Mouse (Mus musculus): ENCODE results near the gene Nadk. TPM values are rescaled to one million over a fixed set of nuclear protein-coding genes. Genes with fewer than 3 reads are reported as not detected.
A peak's percentile ranks its signal among the peaks of the same experiment; 100 is the strongest.

Nadk gene
- total and polyA plus RNA-seq, 3 experiments = 162 to 204 (median 199) TPM

GRCm38 (mm10) chr4:155578336-155579125 lies 16.4 kb downstream of the Nadk start:
- Histone ChIP-seq H3K27ac (ENCODE audit: insufficient read depth, low read depth) (no peak overlapping the region), H3K4me3 (replicated peaks in 1 of 3; ENCODE audit: low read depth in 2 of 3, low read length in 2 of 3, poor library complexity in 1 of 3) (no peak overlapping the region), H3K27me3 (replicated peaks) (no peaks in the 10 kb centered on the region), H3K9me3 (replicated peaks; ENCODE audit: low read length) (no peaks in the 10 kb centered on the region), H3K36me3 (replicated peaks in 1 of 2; ENCODE audit: control insufficient read depth in 1 of 2, insufficient read depth in 1 of 2, low read length in 1 of 2) (peaks cover 53 to 83% of the 10 kb centered on the region in 2 experiments), H3K79me2 (replicated peaks; ENCODE audit: control insufficient read depth, extremely low read depth, insufficient read depth, poor library complexity, severe bottlenecking) (peaks cover 16% of the 10 kb centered on the region), H3K4me1 (ENCODE audit: control insufficient read depth in 1 of 2, insufficient read depth in 2 of 2) (peaks cover 0 to 21% of the 10 kb centered on the region in 2 experiments; a peak in 2 of 4 replicates), H3K4me2 (ENCODE audit: insufficient read depth, low read depth, poor library complexity, severe bottlenecking) (no peak overlapping the region), H3K9ac (ENCODE audit: insufficient read depth, low read depth) (no peak overlapping the region)
- dilution Hi-C loops (cut with MboI; ENCODE audit: extremely low pct_ligation_motif_present, extremely low pct_unique_long_range_greater_than_20kb, low sequenced_read_pairs) = no loop called here
- in situ Hi-C loops (cut with MboI; ENCODE audit: low pct_ligation_motif_present, low pct_unique_long_range_greater_than_20kb, low sequenced_read_pairs) = loop anchor here (10.0 kb wide), 1 partner anchor 214 kb away; the partner anchor contains the start of gene Prkcz
- no peak for DNase-seq (ENCODE audit: extremely low read depth)
- TF ChIP-seq CTCF (conservative IDR thresholded peaks at IDR 0.05 in 1 of 2, IDR thresholded peaks at IDR 0.05 in 1 of 2; ENCODE audit: low read depth in 2 of 2, low read length in 2 of 2) (no peak), SIN3A (IDR thresholded peaks at IDR 0.05; ENCODE audit: low read length) (no peak), MYC (IDR thresholded peaks at IDR 0.05; ENCODE audit: low read depth, low read length) (no peak), UBTF (IDR thresholded peaks at IDR 0.05; ENCODE audit: low read depth, low read length) (no peak), GABPA (IDR thresholded peaks at IDR 0.05; ENCODE audit: insufficient replicate concordance, low read depth, low read length) (no peak)

GRCm38 (mm10) chr4:155580420-155580819 lies 18.2 kb downstream of the Nadk start:
- H3K27ac ChIP-seq (ENCODE audit: insufficient read depth, low read depth) = no peak overlapping the region
- H3K9me3 ChIP-seq (replicated peaks; ENCODE audit: low read length) = no peaks in the 10 kb centered on the region
- H3K36me3 ChIP-seq (replicated peaks in 1 of 2; ENCODE audit: control insufficient read depth in 1 of 2, insufficient read depth in 1 of 2, low read length in 1 of 2) = peaks cover 71 to 92% of the 10 kb centered on the region in 2 experiments
- dilution Hi-C loops (cut with MboI; ENCODE audit: extremely low pct_ligation_motif_present, extremely low pct_unique_long_range_greater_than_20kb, low sequenced_read_pairs) = no loop called here
- H3K4me3 ChIP-seq (replicated peaks in 1 of 3; ENCODE audit: low read depth in 2 of 3, low read length in 2 of 3, poor library complexity in 1 of 3) = no peak overlapping the region
- H3K79me2 ChIP-seq (replicated peaks; ENCODE audit: control insufficient read depth, extremely low read depth, insufficient read depth, poor library complexity, severe bottlenecking) = 0 out of 2 replicates have a peak, but pooled peaks cover 3% of the 10 kb centered on the region
- no peaks in the 10 kb centered on the region for H3K27me3 ChIP-seq (replicated peaks)
- TF ChIP-seq RAD21 (IDR thresholded peaks at IDR 0.05; ENCODE audit: low read depth, low read length) = peak; percentile 34
- peak; percentile 74 for TF ChIP-seq SMC3 (IDR thresholded peaks at IDR 0.05; ENCODE audit: low read depth, low read length)
- TF ChIP-seq TBP (conservative IDR thresholded peaks at IDR 0.05; ENCODE audit: low read depth, low read length) = no peak
- TF ChIP-seq ZMIZ1 (IDR thresholded peaks at IDR 0.05; ENCODE audit: low read depth, low read length) = no peak
- TF ChIP-seq MEF2A (IDR thresholded peaks at IDR 0.05; ENCODE audit: borderline replicate concordance, low read depth, low read length) = no peak
- peak; percentile 68 to 70 for TF ChIP-seq CTCF (conservative IDR thresholded peaks at IDR 0.05 in 1 of 2, IDR thresholded peaks at IDR 0.05 in 1 of 2; ENCODE audit: low read depth in 2 of 2, low read length in 2 of 2)
- no peak overlapping the region for H3K9ac ChIP-seq (ENCODE audit: insufficient read depth, low read depth)
- H3K4me2 ChIP-seq (ENCODE audit: insufficient read depth, low read depth, poor library complexity, severe bottlenecking) = no peak overlapping the region
- DNase-seq (ENCODE audit: extremely low read depth) = peak; percentile 34
- peaks cover 0 to 7% of the 10 kb centered on the region in 2 experiments; a peak in 2 of 4 replicates for H3K4me1 ChIP-seq (ENCODE audit: control insufficient read depth in 1 of 2, insufficient read depth in 2 of 2)
- in situ Hi-C loops (cut with MboI; ENCODE audit: low pct_ligation_motif_present, low pct_unique_long_range_greater_than_20kb, low sequenced_read_pairs) = no loop called here

GRCm38 (mm10) chr4:155582279-155582905 lies 20.2 kb downstream of the Nadk start:
- no peak for TF ChIP-seq ZC3H11A (IDR thresholded peaks at IDR 0.05; ENCODE audit: low read depth, low read length)
- TF ChIP-seq ZMIZ1 (IDR thresholded peaks at IDR 0.05; ENCODE audit: low read depth, low read length) = no peak
- no peak for TF ChIP-seq MAX (IDR thresholded peaks at IDR 0.05; ENCODE audit: low read length)
- no peak for TF ChIP-seq MYC (IDR thresholded peaks at IDR 0.05; ENCODE audit: low read depth, low read length)
- TF ChIP-seq MAZ (IDR thresholded peaks at IDR 0.05; ENCODE audit: low read depth, low read length) = no peak
- no peak for TF ChIP-seq PAX5 (IDR thresholded peaks at IDR 0.05; ENCODE audit: low read length)
- TF ChIP-seq GABPA (IDR thresholded peaks at IDR 0.05; ENCODE audit: insufficient replicate concordance, low read depth, low read length) = no peak
- TF ChIP-seq TCF12 (IDR thresholded peaks at IDR 0.05; ENCODE audit: low read depth, low read length) = no peak
- TF ChIP-seq USF1 (IDR thresholded peaks at IDR 0.05; ENCODE audit: low read depth, low read length) = no peak
- TF ChIP-seq E2F4 (IDR thresholded peaks at IDR 0.05; ENCODE audit: insufficient replicate concordance, low read depth, low read length) = no peak
- no peak for TF ChIP-seq TBP (conservative IDR thresholded peaks at IDR 0.05; ENCODE audit: low read depth, low read length)
- no peak for TF ChIP-seq CHD1 (IDR thresholded peaks at IDR 0.05; ENCODE audit: low read depth, low read length)
- TF ChIP-seq POLR2AphosphoS2 (IDR thresholded peaks at IDR 0.05; ENCODE audit: low read depth, low read length) = no peak
- TF ChIP-seq RCOR1 (conservative IDR thresholded peaks at IDR 0.05; ENCODE audit: low read depth, low read length) = no peak
- TF ChIP-seq NRF1 (IDR thresholded peaks at IDR 0.05; ENCODE audit: low read depth, low read length) = no peak
- no peak for TF ChIP-seq ZNF384 (IDR thresholded peaks at IDR 0.05; ENCODE audit: low read depth, low read length)
- dilution Hi-C loops (cut with MboI; ENCODE audit: extremely low pct_ligation_motif_present, extremely low pct_unique_long_range_greater_than_20kb, low sequenced_read_pairs) = no loop called here
- no peak for DNase-seq (ENCODE audit: extremely low read depth)
- H3K9me3 ChIP-seq (replicated peaks; ENCODE audit: low read length) = no peaks in the 10 kb centered on the region
- H3K27me3 ChIP-seq (replicated peaks) = no peaks in the 10 kb centered on the region
- H3K4me3 ChIP-seq (replicated peaks in 1 of 3; ENCODE audit: low read depth in 2 of 3, low read length in 2 of 3, poor library complexity in 1 of 3) = no peak overlapping the region
- H3K79me2 ChIP-seq (replicated peaks; ENCODE audit: control insufficient read depth, extremely low read depth, insufficient read depth, poor library complexity, severe bottlenecking) = no peaks in the 10 kb centered on the region
- peaks cover 81 to 94% of the 10 kb centered on the region in 2 experiments for H3K36me3 ChIP-seq (replicated peaks in 1 of 2; ENCODE audit: control insufficient read depth in 1 of 2, insufficient read depth in 1 of 2, low read length in 1 of 2)
- in situ Hi-C loops (cut with MboI; ENCODE audit: low pct_ligation_motif_present, low pct_unique_long_range_greater_than_20kb, low sequenced_read_pairs) = no loop called here
- peaks cover 0 to 7% of the 10 kb centered on the region in 2 experiments; a peak in 2 of 4 replicates for H3K4me1 ChIP-seq (ENCODE audit: control insufficient read depth in 1 of 2, insufficient read depth in 2 of 2)
- no peak overlapping the region for H3K27ac ChIP-seq (ENCODE audit: insufficient read depth, low read depth)
- H3K4me2 ChIP-seq (ENCODE audit: insufficient read depth, low read depth, poor library complexity, severe bottlenecking) = no peak overlapping the region
- no peak overlapping the region for H3K9ac ChIP-seq (ENCODE audit: insufficient read depth, low read depth)
